Mouse (Mus musculus) ZHBTc4 (cell line): ENCODE measurements around the gene Ndufs2.

ENCODE experiments used
- DNase-seq: peaks from one replicate; pipeline ENCODE4 v3.0.0-alpha.2; 2011; ENCODE audit warnings: low read depth, low spot score

Ndufs2 gene

GRCm38 (mm10) chr1:171250680-171251593, at the start of gene Ndufs2:
TSS of gene Ndufs2 (minus strand) at chr1:171251388.
- DNase-seq = no peak

DNA sequence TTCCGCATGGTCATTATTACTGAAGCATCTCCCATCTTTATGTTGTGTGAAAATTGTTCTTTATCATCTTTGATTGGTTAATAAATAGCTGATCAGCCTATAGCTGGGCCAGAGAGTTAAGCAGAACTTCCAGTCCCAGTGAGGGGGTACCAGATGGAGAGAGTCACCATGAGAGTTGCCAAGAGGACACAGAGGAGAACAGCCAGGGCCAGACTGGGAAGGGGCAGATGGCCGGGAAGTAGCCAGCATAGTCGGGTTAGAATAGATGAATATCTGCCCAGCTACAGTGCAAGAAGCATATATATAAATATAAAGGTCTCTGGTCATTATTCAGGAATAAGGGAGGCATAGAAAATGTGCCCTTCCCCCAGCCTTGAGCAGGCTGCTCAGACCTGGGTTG, 47.0 kb upstream of the Ndufs2 start:
- no peak for DNase-seq

DNA sequence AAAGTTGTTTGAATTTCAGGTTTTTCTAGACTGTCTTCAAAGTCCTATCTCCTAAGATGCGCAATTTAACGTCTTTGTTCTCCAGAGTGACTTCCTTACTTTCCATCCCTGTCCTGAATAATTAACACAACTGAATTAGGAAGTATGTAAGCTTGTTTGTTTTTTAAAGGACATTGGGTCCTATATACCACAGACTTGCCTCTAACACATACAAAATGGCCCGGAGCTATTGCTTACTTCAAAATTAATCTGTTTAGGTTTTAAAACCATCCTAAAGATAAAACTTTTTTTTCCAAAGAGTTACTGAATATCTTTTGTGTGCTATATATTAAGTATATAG, 43.8 kb upstream of the Ndufs2 start:
- DNase-seq = no peak

DNA sequence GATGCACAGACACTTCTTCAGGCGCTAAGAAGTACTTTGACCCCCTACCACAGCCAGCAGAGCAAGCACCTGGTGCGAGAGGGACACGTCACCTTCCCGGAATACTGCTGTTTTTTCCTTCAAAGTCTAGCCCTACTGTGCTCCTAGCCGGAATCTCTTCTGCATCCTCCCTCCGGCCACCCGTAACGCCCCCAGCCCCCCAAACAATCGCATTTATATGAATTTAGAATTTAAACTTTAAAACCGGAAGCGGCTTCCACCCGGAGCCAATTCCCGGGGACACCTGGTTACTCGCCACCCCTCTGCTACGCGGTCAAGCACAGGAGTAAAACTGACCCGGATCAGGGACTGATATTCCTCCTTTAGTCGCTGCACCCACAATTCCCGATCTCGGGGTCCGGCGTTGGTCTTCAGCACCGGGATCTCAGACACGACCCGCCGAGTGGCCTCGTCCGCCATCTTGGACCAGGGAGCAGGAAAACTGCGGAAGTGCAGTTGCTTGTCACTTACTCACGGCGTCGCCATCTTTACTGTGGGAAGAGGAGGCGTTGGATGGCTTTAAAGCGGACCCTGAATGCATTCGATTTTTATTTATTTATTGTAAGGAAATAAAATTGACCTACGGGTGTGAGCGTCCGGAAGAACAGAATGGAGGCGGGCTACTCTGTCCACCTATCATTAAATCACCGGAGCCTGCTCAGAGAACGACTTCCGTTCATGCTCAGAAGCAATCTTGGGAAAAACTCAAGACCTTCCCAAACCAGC, 43.3 kb upstream of the Ndufs2 start, which contains the start of gene Ufc1:
Gene Ufc1, minus strand, starts transcription at position 727 of the 765 bp plus-strand sequence.
- peak; percentile 88 for DNase-seq

DNA sequence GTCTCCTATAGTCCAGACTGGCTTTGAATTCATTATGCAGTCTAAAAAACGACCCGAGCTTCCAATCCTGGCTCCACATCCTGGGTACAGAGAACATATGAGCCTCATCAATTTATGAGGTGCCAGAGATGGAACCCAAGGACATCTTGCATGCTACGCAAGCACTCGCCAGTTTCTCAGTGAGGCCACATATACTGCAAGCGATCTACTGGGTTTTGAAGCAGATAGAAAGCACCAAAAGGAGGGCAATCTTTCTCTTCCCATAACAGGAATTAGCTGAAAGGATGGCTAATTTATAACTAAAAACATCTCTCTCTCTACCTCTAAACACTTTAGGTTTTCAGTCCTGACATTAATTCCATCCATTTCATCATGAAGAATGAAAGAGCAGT, 42.7 kb upstream of the Ndufs2 start:
- no peak for DNase-seq

DNA sequence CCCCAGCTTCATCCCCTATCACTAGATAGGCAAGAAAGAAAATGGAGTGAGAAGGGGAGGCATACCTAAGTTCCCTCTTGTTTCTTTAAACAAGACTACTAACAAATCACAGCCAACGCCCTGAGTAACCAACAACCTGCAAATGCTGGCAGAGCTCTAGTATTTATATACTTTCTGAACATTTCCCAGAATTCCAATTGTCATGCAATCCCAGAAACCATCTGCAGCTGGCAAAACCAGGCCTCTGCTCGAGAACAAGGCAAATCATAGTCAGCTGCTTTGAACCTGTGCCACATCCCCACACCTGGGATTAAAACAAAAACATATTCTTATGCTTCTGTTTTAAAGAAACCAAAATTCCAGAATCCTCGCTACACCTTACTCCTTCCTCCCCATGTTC, 42.2 kb upstream of the Ndufs2 start:
- DNase-seq = no peak

DNA sequence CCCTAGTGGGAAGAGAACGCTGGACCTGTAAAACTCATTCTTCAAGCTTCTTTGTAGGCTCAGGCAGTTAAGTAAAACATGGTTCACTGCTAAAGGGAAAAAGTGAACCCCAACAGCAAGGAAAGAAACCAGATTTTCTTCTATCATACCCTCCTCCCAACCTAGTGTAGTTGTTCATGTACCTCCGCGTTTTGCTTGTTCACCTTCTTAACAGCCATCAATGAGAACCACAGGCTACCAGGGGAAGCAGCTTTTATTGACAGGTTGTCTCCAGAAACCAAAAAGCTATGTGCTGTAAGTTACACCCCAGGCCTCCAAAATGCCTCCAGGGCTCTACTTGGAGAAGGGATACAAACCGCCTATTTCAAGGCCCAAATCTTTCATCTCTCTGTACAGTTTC, 37.1 kb upstream of the Ndufs2 start:
- no peak for DNase-seq

- peak; percentile 96 for DNase-seq
Observed at GRCm38 (mm10) chr1:171287136-171288081, 36.2 kb upstream of the Ndufs2 start, which contains the start of gene Usp21. TSS of gene Usp21 (minus strand) at chr1:171287991.

DNA sequence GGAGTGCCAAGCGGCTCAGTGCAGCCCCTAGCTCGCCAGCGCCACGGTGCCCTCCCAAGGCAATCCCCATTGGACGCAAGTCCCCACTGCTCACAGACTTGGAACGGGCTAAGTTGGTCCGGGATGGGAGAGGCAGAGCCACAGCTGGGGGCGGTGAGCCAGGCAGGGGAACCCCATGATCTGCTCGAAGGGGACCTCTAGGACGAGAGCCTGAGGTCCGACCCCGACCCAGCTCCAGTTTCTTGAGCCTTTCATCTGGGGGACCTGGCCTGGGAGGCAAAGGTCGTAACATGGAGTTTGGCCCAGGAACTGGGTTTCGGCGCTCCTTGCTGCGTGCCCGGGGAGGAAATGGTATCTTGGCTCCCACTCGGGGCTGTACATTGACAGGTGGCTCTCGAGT, 35.3 kb upstream of the Ndufs2 start:
- DNase-seq = no peak

DNA sequence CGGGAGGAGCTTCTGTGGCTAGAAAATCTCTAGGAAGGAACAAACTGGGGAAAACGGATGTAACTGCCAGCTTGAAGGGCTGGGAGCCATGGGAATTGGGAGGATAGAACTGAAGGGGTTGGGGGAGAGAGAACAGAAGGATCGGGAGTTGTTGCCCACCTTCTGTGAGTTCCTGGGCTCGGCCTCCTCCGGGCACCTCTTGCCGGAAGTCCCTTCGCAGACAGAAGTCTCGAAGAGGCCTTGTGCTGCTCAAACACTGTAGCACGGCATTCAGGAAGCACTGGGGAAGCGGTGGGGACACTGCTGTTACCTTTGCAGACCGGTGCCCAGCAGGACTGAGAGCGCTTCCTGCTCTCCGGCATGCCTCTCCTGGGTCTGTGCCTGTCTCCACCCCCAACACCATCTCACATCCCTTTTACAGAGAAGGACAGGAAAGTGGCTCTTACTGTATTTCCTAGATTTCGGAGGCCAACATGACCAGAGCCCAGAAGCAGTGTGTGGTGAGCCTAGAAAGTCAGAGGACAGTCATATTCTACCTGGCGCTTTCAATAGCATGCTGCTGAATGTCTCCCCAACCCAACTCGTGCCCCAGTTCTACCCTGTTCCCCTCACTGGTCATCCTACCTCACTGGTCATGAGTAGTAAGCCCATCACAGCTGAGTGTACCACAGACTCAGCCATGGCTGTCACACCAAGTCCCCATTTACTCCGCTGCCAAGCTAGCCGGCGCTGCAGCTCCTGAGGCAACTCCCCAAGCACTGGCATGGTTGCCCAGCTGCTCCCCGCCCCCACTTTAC, 34.1 kb upstream of the Ndufs2 start:
- no peak for DNase-seq

DNA sequence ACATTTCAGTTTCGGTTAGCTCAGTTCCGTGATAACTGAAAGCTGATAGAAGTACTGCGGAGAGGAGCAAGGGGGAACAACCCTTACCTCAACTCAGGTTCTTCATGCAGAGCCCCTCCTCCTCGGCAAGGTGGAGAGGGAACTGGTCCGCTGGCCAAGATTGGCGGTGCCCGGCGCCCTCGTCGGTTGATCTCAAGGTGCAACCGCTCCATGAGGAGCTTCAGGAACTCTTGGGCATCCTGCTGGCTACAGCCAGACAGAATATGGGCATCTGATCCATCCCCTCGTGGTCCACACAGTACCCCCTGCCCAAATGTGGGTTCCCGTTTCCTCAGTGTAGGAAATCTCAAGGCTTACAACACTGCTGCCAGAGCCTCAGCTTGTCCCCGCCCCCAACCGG, 33.3 kb upstream of the Ndufs2 start:
- DNase-seq = no peak

- DNase-seq = no peak
Observed at GRCm38 (mm10) chr1:171283188-171284160, 32.3 kb upstream of the Ndufs2 start.

DNA sequence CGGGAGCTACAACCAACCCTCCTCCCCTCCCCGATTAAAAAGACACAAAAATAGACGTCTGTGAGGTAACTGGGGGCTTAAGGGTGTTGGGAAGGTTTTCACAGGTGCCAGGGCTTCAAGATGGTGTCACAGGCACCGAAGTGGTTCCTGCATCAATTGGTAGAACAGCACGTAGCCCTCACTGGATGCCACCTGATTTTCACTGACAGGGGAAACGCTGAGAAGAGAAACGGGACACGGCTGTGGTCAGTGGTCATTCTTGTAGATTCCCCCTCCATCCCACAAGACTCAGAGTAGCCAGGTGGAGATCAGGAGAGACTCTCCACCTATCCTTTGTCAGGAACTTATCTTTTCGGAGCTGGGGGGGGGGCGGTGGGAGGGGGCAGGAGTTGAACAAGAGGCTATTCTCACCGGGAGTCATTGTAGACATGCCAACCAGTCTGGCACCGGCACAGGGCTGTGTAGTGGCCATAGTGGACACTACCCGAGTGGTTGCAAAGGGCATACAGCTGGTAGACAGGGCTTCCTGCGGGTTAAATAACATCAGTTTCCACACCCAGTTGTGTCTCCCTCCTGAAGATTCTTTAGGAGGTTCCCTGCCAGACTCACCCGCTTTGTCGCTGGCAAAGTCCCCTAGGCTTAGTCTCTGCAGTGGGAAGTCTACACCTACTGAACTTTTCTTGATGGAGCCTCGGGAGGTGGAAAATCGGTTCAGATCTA, 31.1 kb upstream of the Ndufs2 start:
- no peak for DNase-seq

GRCm38 (mm10) chr1:171281528-171281923, 30.3 kb upstream of the Ndufs2 start:
- DNase-seq = peak; percentile 87

DNA sequence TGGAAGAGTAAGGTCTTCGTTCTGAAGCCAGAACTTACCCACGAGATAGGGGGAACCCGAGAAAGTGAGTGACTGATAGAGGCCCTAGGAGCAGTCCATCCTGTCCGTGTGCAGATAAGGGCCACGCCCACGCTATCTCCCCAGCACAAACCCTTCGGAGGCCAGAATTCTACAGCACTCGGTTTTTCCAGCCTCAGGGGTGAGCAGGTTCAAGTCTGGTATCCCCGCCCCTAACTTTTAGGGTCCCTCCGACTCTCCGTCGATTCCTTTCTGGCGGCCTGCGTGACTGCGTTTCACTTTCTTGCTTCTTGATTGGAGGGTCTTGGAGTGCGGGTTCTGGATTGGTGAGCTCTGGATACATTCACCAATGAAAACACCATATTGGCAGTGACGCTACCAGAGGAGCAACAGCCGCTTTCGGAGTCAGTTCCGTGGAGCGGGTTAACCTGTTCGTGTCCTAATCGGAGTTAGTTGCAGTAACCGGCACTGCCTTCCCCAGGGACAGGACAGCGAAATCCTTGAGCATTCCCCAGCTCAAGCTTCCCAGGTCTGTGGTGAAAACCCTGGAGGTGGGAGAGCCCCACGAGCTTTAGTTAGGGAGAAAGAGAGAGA, 29.8 kb upstream of the Ndufs2 start, which contains the start of gene Ppox:
Gene Ppox, minus strand, starts transcription at position 271 of the 612 bp plus-strand sequence.
- DNase-seq = peak; percentile 98

- DNase-seq = no peak
Observed at GRCm38 (mm10) chr1:171280250-171280915, 29.2 kb upstream of the Ndufs2 start.

GRCm38 (mm10) chr1:171279721-171280120, 28.5 kb upstream of the Ndufs2 start:
- no peak for DNase-seq
